Mouse (Mus musculus) limb, embryonic 11.5 days (tissue): ENCODE data around the gene Rln1. TPM values are rescaled to one million over a fixed set of nuclear protein-coding genes. Genes with fewer than 3 reads are reported as not detected.

Experiments used
- ATAC-seq: fragments of 200-750 bp; cut with Nextera tagmentation; 2 replicates; pipeline ENCODE4 v1.8.0; 2017; ENCODE audit warnings: low read depth; ENCODE audit not compliant: insufficient number of reproducible peaks, low FRiP score, low TSS enrichment
- DNase-seq: peaks from one replicate; pipeline ENCODE4 v3.0.0-alpha.2; 2015; ENCODE audit warnings: low spot score
- H3K27ac ChIP-seq: fragments of 300-500 bp; sonication (generic); replicated peaks from 2 replicates; pipeline ENCODE4 v1.5.1; 2014; ENCODE audit warnings: low read depth, mild to moderate bottlenecking, low read length
- H3K27me3 ChIP-seq: fragments of 300-500 bp; sonication (generic); 2 replicates; pipeline ENCODE4 v1.6.1; 2014; ENCODE audit warnings: mild to moderate bottlenecking, low read length, mixed read lengths; ENCODE audit not compliant: control insufficient read depth, insufficient read depth
- H3K36me3 ChIP-seq: fragments of 300-500 bp; sonication (generic); 2 replicates; pipeline ENCODE4 v1.6.1; 2014; ENCODE audit warnings: mild to moderate bottlenecking, low read length, moderate library complexity, mixed read lengths; ENCODE audit not compliant: control insufficient read depth, insufficient read depth
- H3K4me1 ChIP-seq: fragments of 300-500 bp; sonication (generic); 2 replicates; pipeline ENCODE4 v1.6.1; 2014; ENCODE audit warnings: low read length, mixed read lengths; ENCODE audit not compliant: control insufficient read depth, insufficient read depth
- H3K4me2 ChIP-seq: fragments of 300-500 bp; sonication (generic); 2 replicates; pipeline ENCODE4 v1.6.1; 2014; ENCODE audit warnings: low read depth, mild to moderate bottlenecking, moderate library complexity; ENCODE audit not compliant: severe bottlenecking
- H3K4me3 ChIP-seq: fragments of 300-500 bp; sonication (generic); 2 replicates; pipeline ENCODE4 v1.5.1; 2014; ENCODE audit warnings: low read depth, low read length
- H3K9ac ChIP-seq: fragments of 300-500 bp; sonication (generic); 2 replicates; pipeline ENCODE4 v1.6.1; 2014; ENCODE audit warnings: mild to moderate bottlenecking, low read length
- H3K9me3 ChIP-seq: fragments of 300-500 bp; sonication (generic); 2 replicates; pipeline ENCODE4 v1.6.1; 2016; ENCODE audit warnings: low read length; ENCODE audit not compliant: control insufficient read depth
- WGBS: fragments of 180-500 bp; shearing (Covaris S2); extraction: QIAGEN DNeasy Blood & Tissue Kit; methylation state at CpG from one replicate; pipeline ENCODE4 v1.1.7; 2014; 5-methylcytosine and 5-hydroxymethylcytosine counted together
- polyA plus RNA-seq: library from polyadenylated mRNA; unstranded; fragments of >200 nt; fragmentation: Nextera tagmentation; extraction: Ambion mirVana; gene quantifications from 2 replicates; pipeline ENCODE4 v1.2.1, GENCODE M21; 2014

Rln1 gene
- polyA plus RNA-seq, 1 experiment from 2014 or later, result not detected

- H3K4me3 ChIP-seq, result no peak overlapping the region
- no peaks in the 10 kb centered on the region for H3K4me1 ChIP-seq
- H3K27me3 ChIP-seq, result no peaks in the 10 kb centered on the region
- ATAC-seq (no peak), DNase-seq (no peak)
- no peaks in the 10 kb centered on the region for H3K36me3 ChIP-seq
- no peaks in the 10 kb centered on the region for H3K9me3 ChIP-seq
- WGBS, result 82% methylated on average over 18 of the region's 18 CpGs
- H3K4me2 ChIP-seq, result no peak overlapping the region
- no peak overlapping the region for H3K27ac ChIP-seq
- no peak overlapping the region for H3K9ac ChIP-seq
These were observed 37.0 kb upstream of the Rln1 start for GRCm38 (mm10) chr19:29371284-29372081.

- Histone ChIP-seq H3K27me3 (no peaks in the 10 kb centered on the region), H3K9me3 (no peaks in the 10 kb centered on the region), H3K36me3 (no peaks in the 10 kb centered on the region), H3K27ac (no peak overlapping the region), H3K4me2 (no peak overlapping the region), H3K4me1 (no peaks in the 10 kb centered on the region), H3K4me3 (no peak overlapping the region), H3K9ac (no peak overlapping the region)
- DNase-seq, result no peak
- no peak for ATAC-seq
- WGBS, result 91% methylated on average over 7 of the region's 7 CpGs
These were observed 36.2 kb upstream of the Rln1 start for GRCm38 (mm10) chr19:29370545-29371283.

DNA sequence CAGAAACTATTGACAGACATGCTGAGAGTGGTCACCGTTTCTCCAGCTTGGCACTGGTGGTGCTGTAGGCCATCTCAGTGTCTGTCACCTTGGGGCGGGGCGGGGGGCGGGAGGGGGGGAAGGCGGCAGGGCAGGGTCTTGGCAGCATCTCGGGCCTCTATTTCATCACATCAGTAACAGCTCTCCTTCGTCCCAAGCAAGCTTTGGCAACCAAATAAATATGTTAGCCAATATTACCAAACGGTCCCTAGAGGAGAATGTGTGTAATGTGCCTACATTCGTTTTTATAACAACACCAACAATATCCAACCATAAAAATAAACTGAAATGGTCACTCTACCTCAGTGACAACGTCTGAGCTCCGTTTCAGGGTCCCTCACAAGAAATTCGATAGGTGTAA lies 35.6 kb upstream of the Rln1 start:
- no peaks in the 10 kb centered on the region for H3K4me1 ChIP-seq
- no peak for ATAC-seq
- no peak overlapping the region for H3K9ac ChIP-seq
- no peaks in the 10 kb centered on the region for H3K9me3 ChIP-seq
- no peaks in the 10 kb centered on the region for H3K36me3 ChIP-seq
- WGBS, result 68% methylated on average over 12 of the region's 12 CpGs
- no peaks in the 10 kb centered on the region for H3K27me3 ChIP-seq
- no peak overlapping the region for H3K4me2 ChIP-seq
- DNase-seq, result no peak
- no peak overlapping the region for H3K4me3 ChIP-seq
- H3K27ac ChIP-seq, result no peak overlapping the region

GRCm38 (mm10) chr19:29368671-29369309 lies 34.3 kb upstream of the Rln1 start:
- H3K9me3 ChIP-seq, result no peaks in the 10 kb centered on the region
- H3K27me3 ChIP-seq, result no peaks in the 10 kb centered on the region
- no peak overlapping the region for H3K4me3 ChIP-seq
- no peaks in the 10 kb centered on the region for H3K4me1 ChIP-seq
- 77% methylated on average over 3 of the region's 3 CpGs for WGBS
- DNase-seq (no peak), ATAC-seq (no peak)
- no peak overlapping the region for H3K9ac ChIP-seq
- H3K4me2 ChIP-seq, result no peak overlapping the region
- no peak overlapping the region for H3K27ac ChIP-seq
- H3K36me3 ChIP-seq, result no peaks in the 10 kb centered on the region

GRCm38 (mm10) chr19:29368041-29368440 lies 33.6 kb upstream of the Rln1 start:
- 92% methylated on average over 2 of the region's 2 CpGs for WGBS
- no peak for ATAC-seq

DNA sequence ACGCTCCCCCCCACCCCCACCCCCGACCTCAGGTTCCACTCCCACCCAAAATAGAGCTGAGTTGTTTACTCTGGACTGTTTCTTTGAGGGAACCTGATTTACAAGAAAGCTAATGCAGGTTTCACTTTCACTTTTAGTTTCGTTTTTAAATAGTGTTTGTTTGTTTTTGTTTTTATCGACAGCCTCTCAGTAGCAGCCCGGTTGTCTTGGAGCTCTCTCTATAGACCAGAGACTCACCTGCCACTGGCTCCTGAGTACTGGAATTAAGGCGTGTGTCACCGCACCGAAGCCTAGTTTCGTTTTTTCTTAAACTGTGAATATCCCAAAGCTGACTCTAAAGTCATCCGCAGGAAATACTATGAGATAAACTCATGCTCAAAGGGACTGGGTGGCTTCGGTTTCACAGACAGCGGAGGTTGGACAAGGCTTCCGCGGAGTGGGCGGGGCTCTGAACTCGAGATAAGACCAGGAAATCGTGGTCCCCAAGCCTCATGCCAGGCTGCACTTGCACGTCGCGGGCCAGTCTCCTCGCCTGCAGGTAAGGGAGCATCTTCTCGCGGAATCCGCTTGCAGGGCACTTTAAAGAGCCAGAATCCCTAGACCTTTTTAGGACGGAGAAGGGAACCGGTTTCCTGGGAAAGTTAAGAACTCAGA lies 32.6 kb upstream of the Rln1 start, which contains the start of the genes Plgrkt and Cd274:
Plgrkt (minus strand) TSS at position 422 of the 654 bp plus-strand sequence.
Cd274 (plus strand) TSS at position 487 of the 654 bp plus-strand sequence.
- H3K4me3 ChIP-seq, result peak within 1 kb of the TSS; percentile 44
- H3K27me3 ChIP-seq, result no peaks in the 10 kb centered on the region
- peak within 1 kb of the TSS; percentile 72 for H3K4me2 ChIP-seq
- no peak for ATAC-seq
- no peaks in the 10 kb centered on the region for H3K4me1 ChIP-seq
- peak within 1 kb of the TSS; percentile 24; the same call in 1 of the 2 replicates for H3K9ac ChIP-seq
- 4% methylated on average over 26 of the region's 26 CpGs for WGBS
- DNase-seq, result peak; percentile 66
- no peak within 1 kb of the TSS for H3K27ac ChIP-seq
- no peaks in the 10 kb centered on the region for H3K9me3 ChIP-seq
- H3K36me3 ChIP-seq, result no peaks in the 10 kb centered on the region

More at GRCm38 (mm10) chr19:29368041-29368440, 33.6 kb upstream of the Rln1 start:
- Histone ChIP-seq H3K36me3 (no peaks in the 10 kb centered on the region), H3K9me3 (no peaks in the 10 kb centered on the region), H3K4me1 (no peaks in the 10 kb centered on the region), H3K4me3 (no peak overlapping the region), H3K27me3 (no peaks in the 10 kb centered on the region), H3K9ac (no peak overlapping the region), H3K27ac (no peak overlapping the region), H3K4me2 (no peak overlapping the region)
- no peak for DNase-seq

- Histone ChIP-seq H3K9me3 (no peaks in the 10 kb centered on the region), H3K27me3 (no peaks in the 10 kb centered on the region), H3K36me3 (no peaks in the 10 kb centered on the region), H3K4me2 (peak overlapping the region; percentile 72), H3K27ac (no peak overlapping the region), H3K9ac (no peak overlapping the region), H3K4me3 (peak overlapping the region; percentile 44), H3K4me1 (no peaks in the 10 kb centered on the region)
- WGBS, result 58% methylated on average over 20 of the region's 20 CpGs
- ATAC-seq, result no peak
- no peak for DNase-seq
These were observed 31.9 kb upstream of the Rln1 start for GRCm38 (mm10) chr19:29366226-29366968.
